Mouse (Mus musculus) heart, postnatal 0 days (tissue): ENCODE measurements around the gene Gart.

Source experiments
- CTCF ChIP-seq: IDR thresholded peaks from 2 replicates; pipeline ENCODE4 v1.5.1; 2016; ENCODE audit warnings: antibody characterized with exemption, control low read depth, low read depth
- EP300 ChIP-seq: IDR thresholded peaks from 2 replicates; pipeline ENCODE4 v1.6.1; 2016; ENCODE audit warnings: antibody characterized with exemption, low read depth

DNA sequence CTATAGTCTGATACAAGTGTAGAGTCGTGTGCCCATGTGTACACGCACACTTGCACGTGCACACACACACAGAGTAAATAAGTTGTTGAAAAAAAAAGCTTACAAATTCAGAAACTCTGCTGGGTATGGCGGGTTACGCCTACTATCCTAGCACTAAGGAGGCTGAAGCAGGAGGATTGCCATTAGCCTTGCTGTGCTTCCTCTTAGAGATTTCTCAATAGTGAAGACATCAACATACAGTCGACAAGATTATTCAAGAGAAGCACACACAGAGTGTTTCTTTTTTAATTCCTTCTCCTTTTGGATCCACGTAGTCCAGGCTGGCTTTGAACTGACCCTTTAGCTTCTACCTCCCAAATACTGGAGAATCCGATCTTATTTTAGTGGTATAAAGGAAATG, 6.6 kb downstream of the Gart start:
- no peak for TF ChIP-seq CTCF
- TF ChIP-seq EP300: no peak
